Mouse (Mus musculus) CH12.LX (cell line): ENCODE data around the gene Tgfbi.

ENCODE experiments used
- CTCF ChIP-seq, 2 experiments: IDR thresholded peaks in 1 of 2; conservative IDR thresholded peaks in 1 of 2; 2 replicates each; pipeline ENCODE4 v1.5.1; 2011 to 2012; ENCODE audit warnings: low read depth in 2 of 2, low read length in 2 of 2, improper control_type of control experiment in 1 of 2, inconsistent platforms in 1 of 2, mild to moderate bottlenecking in 1 of 2, moderate library complexity in 1 of 2
- EP300 ChIP-seq: IDR thresholded peaks from 2 replicates; pipeline ENCODE4 v1.6.1; 2011; ENCODE audit warnings: low read length, improper control_type of control experiment
- GABPA ChIP-seq: IDR thresholded peaks from 2 replicates; pipeline ENCODE4 v1.6.1; 2012; ENCODE audit warnings: low read depth, low read length, improper control_type of control experiment, inconsistent platforms; ENCODE audit not compliant: insufficient replicate concordance
- MAFK ChIP-seq: IDR thresholded peaks from 2 replicates; pipeline ENCODE4 v1.6.1; 2011; ENCODE audit warnings: low read length, improper control_type of control experiment; ENCODE audit not compliant: insufficient replicate concordance
- MAZ ChIP-seq: IDR thresholded peaks from 2 replicates; pipeline ENCODE4 v1.6.1; 2012; ENCODE audit warnings: low read depth, mild to moderate bottlenecking, inconsistent platforms, low read length, improper control_type of control experiment, moderate library complexity
- POLR2A ChIP-seq: IDR thresholded peaks from 2 replicates; pipeline ENCODE4 v1.6.1; 2011; ENCODE audit warnings: low read depth, mild to moderate bottlenecking, improper control_type of control experiment, low read length
- SIN3A ChIP-seq: IDR thresholded peaks from 2 replicates; pipeline ENCODE4 v1.6.1; 2012; ENCODE audit warnings: low read length, improper control_type of control experiment, inconsistent platforms
- SMC3 ChIP-seq: IDR thresholded peaks from 2 replicates; pipeline ENCODE4 v1.6.1; 2011; ENCODE audit warnings: low read depth, low read length, improper control_type of control experiment
- TBP ChIP-seq: conservative IDR thresholded peaks from 2 replicates; pipeline ENCODE4 v1.6.1; 2011; ENCODE audit warnings: low read depth, low read length, improper control_type of control experiment
- TCF12 ChIP-seq: IDR thresholded peaks from 2 replicates; pipeline ENCODE4 v1.6.1; 2014; ENCODE audit warnings: low read depth, mild to moderate bottlenecking, inconsistent platforms, low read length, improper control_type of control experiment
- USF1 ChIP-seq: IDR thresholded peaks from 2 replicates; pipeline ENCODE4 v1.6.1; 2014; ENCODE audit warnings: low read depth, mild to moderate bottlenecking, inconsistent platforms, low read length, improper control_type of control experiment
- ZKSCAN1 ChIP-seq: IDR thresholded peaks from 2 replicates; pipeline ENCODE4 v1.6.1; 2012; ENCODE audit warnings: low read depth, inconsistent platforms, low read length, improper control_type of control experiment, borderline replicate concordance
- ZMIZ1 ChIP-seq: IDR thresholded peaks from 2 replicates; pipeline ENCODE4 v1.6.1; 2012; ENCODE audit warnings: low read depth, mild to moderate bottlenecking, inconsistent platforms, low read length, improper control_type of control experiment
- ZNF384 ChIP-seq: IDR thresholded peaks from 2 replicates; pipeline ENCODE4 v1.6.1; 2012; ENCODE audit warnings: low read depth, low read length, improper control_type of control experiment, inconsistent platforms

GRCm38 (mm10) chr13:56597296-56597695, 12.0 kb upstream of the Tgfbi start:
- TF ChIP-seq MAZ (no peak), EP300 (no peak), TCF12 (no peak), TBP (no peak), ZNF384 (no peak), ZKSCAN1 (no peak), CTCF (conservative IDR thresholded peaks at IDR 0.05 in 1 of 2, IDR thresholded peaks at IDR 0.05 in 1 of 2; ENCODE audit: low read depth in 2 of 2, low read length in 2 of 2) (no peak), ZMIZ1 (no peak), MAFK (no peak), POLR2A (no peak), SIN3A (no peak), GABPA (no peak), USF1 (no peak), SMC3 (no peak)
